In genomic region chr2:30918780-30919329, GRCm38 (mm10) we compare ENCODE assay signal across 10 mouse cellular contexts. TPM values are rescaled to one million over a fixed set of nuclear protein-coding genes. Genes with fewer than 3 reads are reported as not detected.
DNase-seq lines count a peak whose midpoint lies in the region; ATAC-seq and TF ChIP-seq lines count a peak whose summit lies in the region.
"Had no signal": no experiment of that assay in that cellular context is flagged by ENCODE, and none has a peak within 500 bp of the region (broad histone marks: within the 10 kb centered on the region; RNA-seq: fewer than 3 reads in every experiment).

No protein-coding gene starts in this region.

- no peaks in the 10 kb centered on the region for H3K36me3 ChIP-seq in heart, embryonic 14.5 days (ENCODE audit: control insufficient read depth, insufficient read depth, low read length)
- no peaks in the 10 kb centered on the region for H3K36me3 ChIP-seq in intestine, embryonic 15.5 days
- H3K36me3 ChIP-seq in stomach, postnatal 0 days (ENCODE audit: control insufficient read depth, insufficient read depth, low read length) = no peaks in the 10 kb centered on the region

- peaks cover 19 to 26% of the 10 kb centered on the region in 2 experiments for H3K4me1 ChIP-seq in heart, embryonic 14.5 days (ENCODE audit: control insufficient read depth in 2 of 2, insufficient read depth in 2 of 2, low read length in 2 of 2)
- H3K4me1 ChIP-seq in intestine, embryonic 15.5 days (replicated peaks) = peaks cover 13% of the 10 kb centered on the region; the same call in 1 of the 2 replicates
- no peaks in the 10 kb centered on the region for H3K4me1 ChIP-seq in stomach, postnatal 0 days (replicated peaks; ENCODE audit: control insufficient read depth, insufficient read depth)

- no peak for DNase-seq in heart, adult 11 months
- DNase-seq in urinary bladder, postnatal 14 days (ENCODE audit: low spot score) = peak; percentile 63
- DNase-seq in urinary bladder, postnatal 10 days (ENCODE audit: low spot score) = no peak
- peak; percentile 67 for DNase-seq in stomach, postnatal 0 days (ENCODE audit: low spot score)
- DNase-seq in left cerebral cortex, postnatal 4 days = no peak
- DNase-seq in layer of hippocampus, adult 11-12 months (ENCODE audit: low spot score) = no peak
- DNase-seq: cerebellum, postnatal 36 days had no signal

- no peak overlapping the region for H3K4me3 ChIP-seq in heart, embryonic 14.5 days (ENCODE audit: control insufficient read depth in 1 of 2, insufficient read depth in 1 of 2, low read depth in 1 of 2, low read length in 2 of 2)
- no peak overlapping the region for H3K4me3 ChIP-seq in intestine, embryonic 15.5 days (replicated peaks)
- H3K4me3 ChIP-seq in stomach, postnatal 0 days (ENCODE audit: low read depth, low read length) = no peak overlapping the region
- H3K4me3 ChIP-seq: megakaryocyte, embryonic 14.5 days had no signal

- peak; percentile 44; the same call in 1 of the 2 replicates for ATAC-seq in heart, embryonic 14.5 days (ENCODE audit: insufficient number of reproducible peaks, insufficient read depth, low FRiP score, low read depth)
- peak; percentile 48; the same call in 1 of the 2 replicates for ATAC-seq in intestine, embryonic 15.5 days
- peak; percentile 81 for ATAC-seq in stomach, postnatal 0 days (ENCODE audit: low FRiP score, low TSS enrichment)

- 18% methylated on average over 8 of the region's 8 CpGs for WGBS in heart, embryonic 14.5 days
- 33% methylated on average over 8 of the region's 8 CpGs for whole genome bisulfite sequencing in intestine, embryonic 15.5 days
- WGBS in stomach, postnatal 0 days = 25% methylated on average over 8 of the region's 8 CpGs

- peak; percentile 53 for TF ChIP-seq EP300 in stomach, postnatal 0 days (optimal IDR thresholded peaks at IDR 0.05)

- peak overlapping the region; percentile 4 to 49 for H3K27ac ChIP-seq in heart, embryonic 14.5 days (replicated peaks in 1 of 2; ENCODE audit: control insufficient read depth in 1 of 2, insufficient read depth in 1 of 2, low read depth in 2 of 2, low read length in 2 of 2)
- H3K27ac ChIP-seq in intestine, embryonic 15.5 days = no peak overlapping the region
- H3K27ac ChIP-seq in stomach, postnatal 0 days (replicated peaks) = peak overlapping the region; percentile 85

- no peak overlapping the region for H3K9ac ChIP-seq in heart, embryonic 14.5 days (ENCODE audit: low read length)
- no peak overlapping the region for H3K9ac ChIP-seq in intestine, embryonic 15.5 days
- 0 out of 2 replicates have a peak overlapping the region, but pooled peaks have one; percentile 14 for H3K9ac ChIP-seq in stomach, postnatal 0 days (ENCODE audit: low read length)

- H3K4me2 ChIP-seq in heart, embryonic 14.5 days (ENCODE audit: low read length) = no peak overlapping the region
- no peak overlapping the region for H3K4me2 ChIP-seq in intestine, embryonic 15.5 days (replicated peaks)
- no peak overlapping the region for H3K4me2 ChIP-seq in stomach, postnatal 0 days (replicated peaks; ENCODE audit: low read depth)

- H3K27me3 ChIP-seq in heart, embryonic 14.5 days (ENCODE audit: control insufficient read depth, insufficient read depth, low read length) = no peaks in the 10 kb centered on the region
- H3K27me3 ChIP-seq in intestine, embryonic 15.5 days (replicated peaks) = no peaks in the 10 kb centered on the region
- H3K27me3 ChIP-seq in stomach, postnatal 0 days (ENCODE audit: control insufficient read depth, insufficient read depth, low read length) = no peaks in the 10 kb centered on the region

- intact Hi-C loops in left cerebral cortex, postnatal 4 days (cut with DNase I) = no loop called here

- H3K9me3 ChIP-seq in heart, embryonic 14.5 days (ENCODE audit: control insufficient read depth, low read length) = no peaks in the 10 kb centered on the region
- H3K9me3 ChIP-seq in intestine, embryonic 15.5 days = no peaks in the 10 kb centered on the region
- no peaks in the 10 kb centered on the region for H3K9me3 ChIP-seq in stomach, postnatal 0 days (ENCODE audit: control insufficient read depth, low read length)
- H3K9me3 ChIP-seq: megakaryocyte, embryonic 14.5 days had no signal

- no peak for TF ChIP-seq CTCF in stomach, postnatal 0 days (IDR thresholded peaks at IDR 0.05; ENCODE audit: low read depth)

RNA-seq across cellular contexts. Expression of gene Ptges, which starts 10.8 kb away (rescaled TPM):
- 3.2 and 3.9 TPM in 2 replicates for polyA plus RNA-seq in heart, embryonic 14.5 days (2014; fragmentation: Nextera tagmentation; extraction: Ambion mirVana)
- 2.8 and 4.3 TPM in 2 replicates for polyA plus RNA-seq in intestine, embryonic 15.5 days (2015; fragmentation: Nextera tagmentation; extraction: Ambion mirVana)
- 28.3 and 29.2 TPM in 2 replicates for polyA plus RNA-seq in stomach, postnatal 0 days (2015; fragmentation: Nextera tagmentation; extraction: Ambion mirVana)
- 1 to 10 TPM; 4.9 to 6.9 TPM for total RNA-seq in left cerebral cortex, postnatal 4 days (2021)

RNA-seq across cellular contexts. Expression of gene Tor1b, which starts 33.9 kb away (rescaled TPM):
- polyA plus RNA-seq in heart, embryonic 14.5 days (2014; fragmentation: Nextera tagmentation; extraction: Ambion mirVana) = 22.4 and 26.1 TPM in 2 replicates
- 22.4 and 25.4 TPM in 2 replicates for polyA plus RNA-seq in intestine, embryonic 15.5 days (2015; fragmentation: Nextera tagmentation; extraction: Ambion mirVana)
- 20.1 and 21.8 TPM in 2 replicates for polyA plus RNA-seq in stomach, postnatal 0 days (2015; fragmentation: Nextera tagmentation; extraction: Ambion mirVana)
- total RNA-seq in left cerebral cortex, postnatal 4 days (2021) = 10 to 100 TPM; 28.5 to 28.9 TPM

RNA-seq across cellular contexts. Expression of gene Tor1a, which starts 48.9 kb away (rescaled TPM):
- 44.4 and 48.8 TPM in 2 replicates for polyA plus RNA-seq in heart, embryonic 14.5 days (2014; fragmentation: Nextera tagmentation; extraction: Ambion mirVana)
- 78.8 and 90.9 TPM in 2 replicates for polyA plus RNA-seq in intestine, embryonic 15.5 days (2015; fragmentation: Nextera tagmentation; extraction: Ambion mirVana)
- polyA plus RNA-seq in stomach, postnatal 0 days (2015; fragmentation: Nextera tagmentation; extraction: Ambion mirVana) = 49.1 and 51.2 TPM in 2 replicates
- total RNA-seq in left cerebral cortex, postnatal 4 days (2021) = 10 to 100 TPM; 44.7 to 48.7 TPM

Comparison
In these comparisons a context has a peak if more than half of its experiments do, and no peak if none do; other contexts are left out.
1. DNase-seq: peak in urinary bladder, postnatal 14 days (single experiment) and stomach, postnatal 0 days (single experiment); none in heart, adult 11 months (single experiment), urinary bladder, postnatal 10 days (single experiment), left cerebral cortex, postnatal 4 days (single experiment) and layer of hippocampus, adult 11-12 months (single experiment).
2. Peak in every context shown above with its lines, with median percentiles within 50 percentile points of each other: ATAC-seq.